Mouse (Mus musculus) spleen, adult 2 months (tissue): ENCODE data around the gene Anp32e. TPM values are rescaled to one million over a fixed set of nuclear protein-coding genes. Genes with fewer than 3 reads are reported as not detected.
"Not testable (repeated sequence)": the region's sequence is repeated elsewhere in the genome, so short reads cannot be mapped to it uniquely, and the experiment has no call there.

ENCODE experiments used
- DNase-seq, 2 experiments: peaks; one replicate each; pipeline versions ENCODE4 v3.0.0 to v3.0.0-alpha.2; 2012 to 2021; ENCODE audit warnings: low spot score in 2 of 2, low read depth in 1 of 2
- H3K27ac ChIP-seq: fragments of 200-500 bp; 2 replicates; pipeline ENCODE4 v1.5.1; 2012; ENCODE audit warnings: low read length, inconsistent platforms; ENCODE audit not compliant: insufficient read depth
- H3K27me3 ChIP-seq: fragments of 200-500 bp; 2 replicates; pipeline ENCODE4 v1.6.1; 2012; ENCODE audit warnings: mild to moderate bottlenecking, moderate library complexity, low read length, inconsistent platforms; ENCODE audit not compliant: control insufficient read depth, insufficient read depth
- H3K36me3 ChIP-seq: fragments of 200-500 bp; 2 replicates; pipeline ENCODE4 v1.6.1; 2012; ENCODE audit warnings: mild to moderate bottlenecking, low read length, inconsistent platforms; ENCODE audit not compliant: control insufficient read depth, insufficient read depth
- H3K4me1 ChIP-seq: fragments of 200-500 bp; 2 replicates; pipeline ENCODE4 v1.6.1; 2011; ENCODE audit warnings: inconsistent platforms; ENCODE audit not compliant: control insufficient read depth, insufficient read depth, insufficient read length
- H3K4me3 ChIP-seq: fragments of 200-500 bp; 2 replicates; pipeline ENCODE4 v1.5.1; 2011; ENCODE audit warnings: mild to moderate bottlenecking, inconsistent platforms; ENCODE audit not compliant: insufficient read depth, insufficient read length; ENCODE audit errors: extremely low read depth
- CTCF ChIP-seq: fragments of 200-500 bp; IDR thresholded peaks from 2 replicates; pipeline ENCODE4 v1.5.1; 2011; ENCODE audit warnings: mild to moderate bottlenecking, inconsistent platforms; ENCODE audit not compliant: insufficient read depth, insufficient read length, insufficient replicate concordance; ENCODE audit errors: extremely low read depth
- POLR2A ChIP-seq: fragments of 200-500 bp; IDR thresholded peaks from 2 replicates; pipeline ENCODE4 v1.6.1; 2011; ENCODE audit warnings: low read depth, low read length, inconsistent platforms
- WGBS: fragments of 180-500 bp; shearing (Covaris S2); methylation state at CpG from one replicate; pipeline ENCODE4 v1.1.7; 2018; 5-methylcytosine and 5-hydroxymethylcytosine counted together
- polyA plus RNA-seq: library from polyadenylated mRNA; depleted of rRNA; stranded (reverse); fragments of >200 nt; gene quantifications from 2 replicates; pipeline ENCODE4 v1.2.3, GENCODE M21; 2012

Gene Anp32e
- polyA plus RNA-seq, 1 experiment, result 12.7 TPM

GRCm38 (mm10) chr3:95944742-95945141 is 15.7 kb downstream of the Anp32e start:
- peaks cover 28% of the 10 kb centered on the region for H3K36me3 ChIP-seq
- WGBS, result 96% methylated on average over 8 of the region's 8 CpGs

GRCm38 (mm10) chr3:95945731-95946240 is 16.7 kb downstream of the Anp32e start:
- H3K4me3 ChIP-seq, result no peak overlapping the region
- no peaks in the 10 kb centered on the region for H3K4me1 ChIP-seq
- H3K36me3 ChIP-seq, result peaks cover 24% of the 10 kb centered on the region
- H3K27me3 ChIP-seq, result no peaks in the 10 kb centered on the region
- no peak for TF ChIP-seq POLR2A
- no peak for TF ChIP-seq CTCF
- no peak for DNase-seq
- H3K27ac ChIP-seq, result no peak overlapping the region
- WGBS, result 96% methylated on average over 14 of the region's 14 CpGs

More at GRCm38 (mm10) chr3:95944742-95945141, 15.7 kb downstream of the Anp32e start:
- DNase-seq, result no peak
- no peak overlapping the region for H3K4me3 ChIP-seq
- H3K27ac ChIP-seq, result no peak overlapping the region
- H3K27me3 ChIP-seq, result no peaks in the 10 kb centered on the region
- no peak for TF ChIP-seq CTCF
- TF ChIP-seq POLR2A, result no peak
- no peaks in the 10 kb centered on the region for H3K4me1 ChIP-seq

- H3K4me3 ChIP-seq, result no peak overlapping the region
- WGBS, result 90% methylated on average over 5 of the region's 5 CpGs
- H3K36me3 ChIP-seq, result peaks cover 19% of the 10 kb centered on the region
- no peaks in the 10 kb centered on the region for H3K27me3 ChIP-seq
- DNase-seq, result no peak
- H3K27ac ChIP-seq, result no peak overlapping the region
- no peak for TF ChIP-seq CTCF
- no peak for TF ChIP-seq POLR2A
- H3K4me1 ChIP-seq, result no peaks in the 10 kb centered on the region
Measured at GRCm38 (mm10) chr3:95948325-95948724, 19.3 kb downstream of the Anp32e start.

GRCm38 (mm10) chr3:95950763-95951551 is 21.9 kb downstream of the Anp32e start:
- no peak for TF ChIP-seq CTCF
- peak; percentile 77 for TF ChIP-seq POLR2A
- H3K4me3 ChIP-seq, result peak overlapping the region; percentile 82

GRCm38 (mm10) chr3:95951566-95951965 is 22.5 kb downstream of the Anp32e start:
- DNase-seq, result not testable (repeated sequence)
- 60% methylated on average over 12 of the region's 12 CpGs for WGBS

More at GRCm38 (mm10) chr3:95950763-95951551, 21.9 kb downstream of the Anp32e start:
- peaks cover 3% of the 10 kb centered on the region for H3K36me3 ChIP-seq
- WGBS, result under 1% methylated on average over 49 of the region's 49 CpGs
- H3K27ac ChIP-seq, result peak overlapping the region; percentile 98
- no peaks in the 10 kb centered on the region for H3K27me3 ChIP-seq
- H3K4me1 ChIP-seq, result no peaks in the 10 kb centered on the region; the same call in 1 of the 2 replicates
- peak; percentile 85 to 89 for DNase-seq

GRCm38 (mm10) chr3:95953023-95953422 is 24.0 kb downstream of the Anp32e start:
- Histone ChIP-seq H3K4me3 (no peak overlapping the region), H3K4me1 (no peaks in the 10 kb centered on the region; the same call in 1 of the 2 replicates)
- no peak for DNase-seq

More at GRCm38 (mm10) chr3:95951566-95951965, 22.5 kb downstream of the Anp32e start:
- peak overlapping the region; percentile 82 for H3K4me3 ChIP-seq
- H3K27ac ChIP-seq, result peak overlapping the region; percentile 98
- not testable (repeated sequence) for H3K4me1 ChIP-seq, H3K27me3 ChIP-seq, H3K36me3 ChIP-seq

GRCm38 (mm10) chr3:95953522-95953921 is 24.5 kb downstream of the Anp32e start:
- no peak overlapping the region for H3K27ac ChIP-seq
- no peaks in the 10 kb centered on the region for H3K27me3 ChIP-seq
- H3K4me3 ChIP-seq, result no peak overlapping the region
- no peaks in the 10 kb centered on the region for H3K36me3 ChIP-seq
- 56% methylated on average over 3 of the region's 3 CpGs for WGBS
- no peak for DNase-seq
- no peak for TF ChIP-seq CTCF
- TF ChIP-seq POLR2A, result no peak
- no peaks in the 10 kb centered on the region; the same call in 1 of the 2 replicates for H3K4me1 ChIP-seq

More at GRCm38 (mm10) chr3:95953023-95953422, 24.0 kb downstream of the Anp32e start:
- H3K36me3 ChIP-seq, result no peaks in the 10 kb centered on the region
- no peaks in the 10 kb centered on the region for H3K27me3 ChIP-seq
- no peak for TF ChIP-seq CTCF
- TF ChIP-seq POLR2A, result no peak
- no peak overlapping the region for H3K27ac ChIP-seq

GRCm38 (mm10) chr3:95954648-95955173 is 25.7 kb downstream of the Anp32e start:
- not testable (repeated sequence) for H3K4me3 ChIP-seq, H3K4me1 ChIP-seq, DNase-seq, H3K36me3 ChIP-seq, H3K27ac ChIP-seq, H3K27me3 ChIP-seq
- 94% methylated on average over 12 of the region's 12 CpGs for WGBS
